Mouse (Mus musculus) thymus, postnatal 14 days (tissue): ENCODE measurements around the gene Prkar1a.

Experiments
- DNase-seq: peaks from one replicate; pipeline ENCODE4 v3.0.0; 2021

Prkar1a gene

DNA sequence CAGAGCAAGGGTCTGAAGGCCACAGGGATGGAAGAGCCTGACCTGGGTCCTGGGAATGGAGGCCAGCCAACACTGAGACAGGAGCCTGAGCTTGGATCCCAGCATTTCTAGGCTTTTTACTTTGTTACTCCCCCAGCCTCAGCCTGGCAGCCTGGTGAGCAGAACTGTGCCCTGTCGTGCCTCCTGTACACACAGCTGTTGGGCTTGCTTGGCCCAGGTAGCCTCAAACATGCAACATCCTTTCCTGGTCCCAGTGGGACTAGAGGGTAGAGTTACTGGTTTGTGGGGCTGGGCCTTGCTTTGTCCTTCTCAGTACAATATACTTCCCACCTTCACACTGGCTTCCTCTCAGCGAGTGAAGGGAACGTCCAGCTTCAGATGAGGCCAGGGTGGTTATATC, 26.0 kb downstream of the Prkar1a start:
- no peak for DNase-seq

GRCm38 (mm10) chr11:109675771-109676170, 26.6 kb downstream of the Prkar1a start:
- DNase-seq = no peak

DNA sequence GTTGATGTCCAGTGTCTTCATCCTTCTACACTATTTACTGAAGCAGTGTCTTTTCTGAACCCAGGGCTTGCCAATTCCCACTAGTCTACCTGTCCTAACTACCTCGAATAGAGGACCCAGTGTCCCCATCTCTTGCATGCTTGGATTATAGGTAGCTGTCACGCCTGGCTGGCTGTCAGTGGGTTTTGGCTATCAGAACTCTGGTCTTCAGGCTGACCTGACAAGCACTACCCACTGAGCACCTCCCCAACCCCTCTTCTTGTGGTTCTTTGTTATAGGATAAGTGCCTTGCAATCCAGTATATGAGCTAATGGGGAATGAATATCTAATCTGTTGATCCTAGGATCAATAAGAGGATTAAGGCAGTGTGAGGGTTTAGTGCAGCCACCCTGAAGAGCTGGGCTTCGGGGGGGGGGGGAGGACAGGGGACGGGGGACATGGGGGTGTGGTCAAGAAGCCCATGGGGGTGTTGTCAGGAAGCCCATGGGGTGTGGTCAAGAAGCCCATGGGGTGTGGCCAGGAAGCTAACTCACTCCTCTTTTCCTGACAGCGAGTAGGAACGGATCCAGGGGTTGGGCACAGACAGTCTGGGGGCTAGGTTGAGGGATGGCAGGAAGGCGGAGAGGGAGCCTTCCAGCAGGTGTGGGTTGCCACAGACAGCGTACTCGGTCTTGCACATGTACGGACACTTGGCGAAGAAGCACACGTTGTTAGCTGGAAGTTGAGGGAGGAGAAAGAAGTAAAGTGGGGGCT, 27.6 kb downstream of the Prkar1a start:
- DNase-seq = no peak

DNA sequence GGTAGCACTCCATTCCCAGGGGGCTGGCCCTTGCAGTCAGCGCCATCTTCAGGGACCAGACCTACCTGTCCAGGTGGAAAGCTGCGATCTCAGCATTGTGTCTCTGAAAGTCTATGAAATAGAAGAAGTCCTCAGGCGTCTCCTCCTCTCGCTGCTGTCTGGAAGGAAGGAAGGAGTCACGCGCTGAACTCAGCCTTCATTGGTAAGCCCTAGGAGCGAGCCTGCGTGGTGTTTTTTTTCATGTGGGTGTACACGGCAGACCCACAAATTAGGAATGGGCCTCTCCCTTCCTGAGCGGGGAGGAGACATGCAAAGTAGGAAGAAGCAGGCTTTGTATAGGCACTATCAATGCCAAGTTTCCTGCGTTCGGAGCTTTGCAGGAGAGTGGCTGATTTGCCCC, 29.1 kb downstream of the Prkar1a start:
- no peak for DNase-seq

GRCm38 (mm10) chr11:109680934-109681333, 31.7 kb downstream of the Prkar1a start:
- no peak for DNase-seq

DNA sequence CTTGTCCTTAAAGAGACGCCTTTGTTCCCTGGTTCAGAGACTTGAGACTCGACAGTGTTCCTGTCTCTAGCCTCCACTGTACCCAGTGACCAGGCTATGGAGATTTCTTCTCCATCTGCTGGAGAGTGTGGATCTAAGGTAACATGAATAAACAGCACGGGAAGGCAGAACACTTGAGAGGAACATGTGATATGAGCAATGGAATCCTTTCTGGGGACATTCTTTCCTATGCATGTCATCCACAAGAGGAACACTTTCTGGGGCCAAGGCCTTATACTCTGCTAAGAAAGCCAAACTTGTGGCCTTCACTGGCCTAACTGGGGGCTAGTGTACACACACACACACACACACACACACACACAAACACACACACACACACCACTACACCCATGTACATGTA, 32.4 kb downstream of the Prkar1a start:
- no peak for DNase-seq

DNA sequence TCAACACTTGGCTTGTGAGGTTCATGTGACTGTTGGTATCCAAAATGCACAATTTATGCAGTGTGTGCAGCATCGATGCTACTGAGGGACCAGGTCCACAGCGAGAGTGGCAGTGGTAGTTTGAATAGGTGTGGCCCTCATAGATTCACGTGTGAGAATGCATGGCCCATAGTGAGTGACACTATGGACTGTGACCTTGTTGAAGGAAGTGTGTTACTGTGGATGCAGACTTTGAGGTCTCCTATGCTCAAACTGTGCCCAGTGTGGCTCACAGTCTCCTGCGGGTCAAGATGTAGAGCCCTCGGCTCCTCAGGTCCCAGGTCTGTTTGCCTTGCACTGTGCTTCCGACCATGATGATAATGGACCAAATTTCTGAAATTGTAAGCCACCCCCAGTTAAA, 33.0 kb downstream of the Prkar1a start:
- no peak for DNase-seq

DNA sequence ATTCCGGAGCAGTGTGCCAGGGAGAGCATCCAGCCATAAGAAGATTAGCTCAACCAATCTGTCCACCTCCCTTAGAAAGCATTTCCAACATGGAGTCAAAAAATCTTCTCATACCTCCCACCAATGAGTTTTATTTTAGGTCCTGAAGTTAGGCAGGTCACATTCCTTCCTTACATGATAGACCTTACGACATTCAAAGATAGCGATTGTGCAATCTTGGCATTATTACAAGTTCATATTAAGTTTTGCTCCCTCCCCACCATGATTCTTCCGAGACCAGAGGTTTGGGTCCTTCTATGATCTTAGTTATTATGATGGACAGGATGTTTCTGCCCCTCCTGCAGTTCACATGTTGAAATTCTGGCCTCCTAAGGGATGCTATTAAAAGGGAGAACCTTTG, 40.3 kb downstream of the Prkar1a start:
- DNase-seq = no peak

- no peak for DNase-seq
These were observed 43.5 kb downstream of the Prkar1a start for GRCm38 (mm10) chr11:109692737-109693136.

DNA sequence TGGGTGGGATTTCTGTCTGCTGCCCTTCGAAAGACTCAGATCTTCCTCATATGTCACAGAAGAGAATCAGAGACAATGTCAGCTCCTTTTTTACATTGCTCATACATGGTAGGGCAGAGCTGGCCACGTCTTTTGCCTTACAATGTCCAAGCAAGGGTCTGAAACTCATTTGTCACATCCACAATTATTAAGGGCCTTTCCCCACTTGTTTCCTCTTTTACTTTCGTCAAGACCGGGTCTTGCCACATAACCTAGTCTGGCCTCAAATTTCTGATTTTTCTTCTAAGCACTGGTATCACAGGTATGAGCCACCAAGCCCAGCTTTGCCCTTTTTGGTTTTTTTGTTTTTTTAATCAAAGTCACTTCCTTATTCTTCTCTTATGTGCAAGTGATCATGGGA, 47.3 kb downstream of the Prkar1a start:
- DNase-seq = no peak

- no peak for DNase-seq
These were observed 48.0 kb downstream of the Prkar1a start for GRCm38 (mm10) chr11:109697089-109697643.

DNA sequence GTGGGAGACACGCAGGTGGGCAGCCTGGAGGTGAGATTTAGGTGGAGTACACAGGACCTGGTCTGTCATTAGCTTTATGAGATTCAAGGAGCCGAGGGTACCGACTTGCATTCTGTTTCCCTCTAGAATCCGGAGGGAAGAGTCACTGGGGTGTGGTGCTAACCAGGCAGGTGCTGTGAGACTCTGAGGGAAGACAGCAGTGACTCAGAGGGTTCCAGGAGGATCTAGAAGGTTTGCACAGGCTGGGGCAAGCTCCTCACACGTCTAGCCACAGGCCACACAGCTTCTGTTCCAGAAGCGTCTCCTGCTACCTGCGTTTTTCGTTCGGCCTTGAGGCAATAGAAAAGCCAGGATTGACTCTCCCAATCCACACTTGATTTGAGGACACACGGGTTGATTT, 49.5 kb downstream of the Prkar1a start:
- no peak for DNase-seq

DNA sequence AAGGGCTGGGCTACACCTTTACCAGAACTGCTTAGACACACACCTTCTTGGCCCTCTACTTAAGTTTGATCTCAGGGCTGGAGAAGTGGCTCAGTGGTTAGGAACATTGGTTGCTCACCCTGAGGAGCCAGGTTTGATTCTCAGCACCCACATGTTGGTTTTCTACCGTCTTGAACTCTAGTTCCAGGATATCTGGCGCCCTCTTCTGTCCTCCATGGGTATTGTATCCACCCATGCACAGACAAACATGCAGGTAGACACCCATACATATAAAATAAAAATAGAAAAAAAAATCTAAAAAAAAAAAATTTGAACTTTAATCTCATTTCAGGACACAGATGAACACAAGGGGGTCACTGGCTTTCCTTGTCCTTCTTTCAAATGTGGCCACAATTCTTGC, 50.6 kb downstream of the Prkar1a start:
- DNase-seq = peak; percentile 16

DNA sequence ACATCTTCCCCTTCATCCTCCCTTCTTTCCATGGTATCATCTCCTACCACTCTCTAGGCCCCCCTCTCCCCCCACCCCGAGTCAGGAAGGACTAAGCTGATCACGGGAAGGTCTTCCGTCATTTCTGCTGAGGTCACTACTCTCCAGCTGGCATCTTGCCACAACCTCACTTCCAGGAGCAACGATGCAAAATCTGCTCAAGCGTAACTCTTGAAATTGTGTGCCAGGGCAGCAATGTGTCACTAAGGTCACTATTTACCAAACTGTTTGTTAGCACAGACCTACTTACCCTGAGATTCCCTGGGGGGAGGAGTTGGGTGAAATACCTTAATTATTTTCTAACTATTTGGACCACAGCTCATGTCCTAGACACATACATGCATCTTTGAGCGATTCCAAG, 51.6 kb downstream of the Prkar1a start:
- DNase-seq = no peak

DNA sequence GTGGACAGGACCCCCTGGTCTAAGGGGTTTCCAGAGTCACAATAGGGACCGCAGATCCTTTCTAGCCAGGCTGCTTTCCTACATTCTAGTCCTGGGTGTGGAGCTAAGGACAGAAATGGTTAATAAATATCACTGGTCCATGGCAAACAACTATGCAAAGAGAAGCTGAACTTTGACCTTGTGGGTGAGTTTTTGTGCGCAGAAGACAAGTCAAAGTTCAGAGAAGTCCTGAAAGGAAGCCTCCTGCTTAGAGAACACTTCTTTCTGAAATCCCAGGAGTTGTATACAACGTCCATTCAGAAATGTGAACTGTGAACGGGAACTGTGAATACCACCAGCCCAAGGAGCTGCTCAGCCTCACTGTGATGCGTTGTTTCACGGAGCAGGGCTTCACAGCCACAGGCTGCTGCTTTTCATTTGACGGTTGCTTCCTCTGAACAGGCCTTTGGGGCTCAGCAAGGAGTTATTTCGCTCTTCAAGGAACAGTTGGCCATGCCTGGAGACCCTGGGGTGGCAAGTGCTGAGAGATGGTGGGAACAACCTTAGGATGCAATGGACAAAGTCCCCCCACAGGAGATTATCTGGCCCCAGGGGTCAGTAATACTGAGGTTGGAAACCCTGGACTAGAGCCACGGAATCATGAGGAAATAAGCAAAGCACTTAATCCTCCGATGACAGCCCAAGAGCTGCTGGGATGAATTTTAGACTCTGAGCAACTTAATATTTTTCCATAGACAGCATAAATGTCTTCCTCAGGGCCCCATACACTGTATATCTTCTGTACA, 53.0 kb downstream of the Prkar1a start:
- no peak for DNase-seq

- DNase-seq = no peak
These were observed 54.6 kb downstream of the Prkar1a start for GRCm38 (mm10) chr11:109703845-109704244.

- no peak for DNase-seq
These were observed 55.4 kb downstream of the Prkar1a start for GRCm38 (mm10) chr11:109704311-109705205.

DNA sequence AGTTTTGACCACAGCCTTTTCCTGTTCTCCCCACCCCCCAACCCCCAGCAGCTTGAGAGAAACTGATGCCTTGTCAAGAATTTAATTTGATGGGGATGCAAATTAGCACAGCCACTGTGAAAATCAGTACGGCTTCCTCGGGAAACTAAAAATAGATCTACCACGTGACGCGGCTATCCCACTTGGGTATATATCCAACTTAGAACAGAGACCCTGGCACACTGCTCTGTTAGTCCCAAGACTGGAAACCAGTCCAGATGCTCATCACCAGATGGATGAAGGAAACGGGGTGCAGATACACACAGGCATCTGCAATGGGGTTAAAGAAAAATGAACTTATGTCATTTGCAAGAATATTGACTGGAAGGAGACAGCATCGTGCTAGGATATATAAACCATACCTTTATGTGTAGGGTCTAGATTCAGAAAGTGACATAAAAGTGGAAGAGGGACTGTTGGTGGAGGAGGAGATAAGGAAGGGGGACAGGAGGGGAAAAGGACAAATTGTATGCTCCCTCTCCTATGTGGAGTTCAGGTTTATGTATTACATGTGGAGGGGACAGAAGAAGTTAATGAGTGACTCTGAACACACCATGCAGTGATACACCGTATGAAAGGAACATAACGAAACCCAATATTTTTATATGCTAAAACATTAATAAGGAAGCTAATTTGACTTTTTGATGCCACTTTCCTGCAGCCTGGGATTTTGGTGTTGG, 56.3 kb downstream of the Prkar1a start:
- no peak for DNase-seq

- no peak for DNase-seq
These were observed 56.8 kb downstream of the Prkar1a start for GRCm38 (mm10) chr11:109706055-109706412.

GRCm38 (mm10) chr11:109706586-109706985, 57.4 kb downstream of the Prkar1a start:
- no peak for DNase-seq

GRCm38 (mm10) chr11:109707442-109707841, 58.2 kb downstream of the Prkar1a start:
- DNase-seq = no peak

DNA sequence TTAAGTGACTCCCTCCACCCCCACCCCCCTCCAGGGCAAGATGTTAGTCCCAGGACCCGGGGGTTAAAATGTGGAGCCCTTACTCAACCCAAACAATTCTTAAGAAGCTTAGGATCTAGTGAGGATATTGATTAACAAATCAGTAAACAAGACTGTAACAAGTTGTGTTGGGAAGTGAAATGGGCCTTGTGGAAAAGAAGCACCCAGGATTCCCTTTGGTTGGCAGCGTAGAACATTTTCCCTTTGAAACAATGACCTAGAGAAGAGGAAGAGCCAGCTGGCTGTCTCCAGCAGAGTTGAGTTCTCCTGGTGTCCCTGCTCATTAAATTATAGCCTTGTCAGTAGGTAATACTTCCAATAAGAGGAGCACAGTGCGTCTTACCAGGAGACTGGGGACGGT, 59.6 kb downstream of the Prkar1a start:
- DNase-seq = no peak

DNA sequence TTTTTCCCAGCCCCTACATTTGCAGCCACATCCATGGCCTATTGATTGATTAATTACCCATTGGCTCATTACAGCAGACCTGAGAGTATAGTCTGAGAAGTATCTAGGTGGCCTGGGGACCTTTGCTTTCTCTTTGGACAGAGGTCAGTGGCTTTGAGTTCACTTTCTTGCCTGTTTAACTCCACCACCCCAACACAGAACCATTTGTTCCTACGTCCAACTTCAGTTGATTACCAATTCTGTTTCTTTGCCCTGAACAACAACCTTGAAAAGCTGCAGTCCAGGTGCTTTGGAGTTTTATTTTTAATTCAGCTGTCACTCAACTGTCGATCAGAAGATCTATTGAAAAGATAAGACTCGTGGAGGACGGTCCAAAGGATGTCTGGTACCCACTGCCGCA, 60.3 kb downstream of the Prkar1a start:
- no peak for DNase-seq
